Mouse (Mus musculus): ENCODE data around the gene Gm42878.
"Not testable (repeated sequence)": the region's sequence is repeated elsewhere in the genome, so short reads cannot be mapped to it uniquely, and the experiment has no call there.

The Gm42878 gene

GRCm38 (mm10) chr5:121564468-121564895 lies 19.2 kb upstream of the Gm42878 start:
- peak; percentile 96 for DNase-seq (ENCODE audit: low spot score)

- no peak for DNase-seq (ENCODE audit: low spot score)
Measured at GRCm38 (mm10) chr5:121562436-121562835, 17.2 kb upstream of the Gm42878 start.

GRCm38 (mm10) chr5:121549196-121549595 lies 3.9 kb upstream of the Gm42878 start:
- no peak for DNase-seq (ENCODE audit: low spot score)

GRCm38 (mm10) chr5:121547084-121547483 lies 1.8 kb upstream of the Gm42878 start:
- no peak for DNase-seq (ENCODE audit: low spot score)

- DNase-seq (ENCODE audit: low spot score): peak; percentile 66
Measured at GRCm38 (mm10) chr5:121546530-121546895, 1.2 kb upstream of the Gm42878 start.

GRCm38 (mm10) chr5:121545793-121546529 lies 679 bp upstream of the Gm42878 start, which contains the start of gene Mapkapk5:
Gene Mapkapk5 (minus strand): TSS chr5:121545905.
- peak; percentile 96 for DNase-seq (ENCODE audit: low spot score)

- DNase-seq (ENCODE audit: low spot score): no peak
Measured at GRCm38 (mm10) chr5:121543370-121543769, 1.9 kb downstream of the Gm42878 start.

DNA sequence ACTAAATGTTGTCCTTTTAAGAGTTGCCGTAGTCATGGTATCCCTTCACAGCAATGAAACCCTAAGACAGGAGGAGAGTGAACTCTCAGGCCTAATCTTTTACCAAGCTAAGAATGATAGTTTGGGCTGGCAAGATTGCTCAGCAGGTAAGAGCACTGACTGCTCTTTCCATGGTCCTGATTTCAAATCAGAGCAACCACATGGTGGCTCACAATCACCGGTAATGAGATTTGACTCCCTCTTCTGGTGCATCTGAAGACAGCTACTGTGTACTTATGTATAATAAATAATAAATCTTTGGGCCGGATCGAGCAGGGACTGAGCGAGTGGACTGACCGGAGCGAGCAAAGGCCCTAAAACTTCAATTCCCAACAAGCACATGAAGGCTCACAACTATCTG lies 4.0 kb downstream of the Gm42878 start:
- DNase-seq (ENCODE audit: low spot score): no peak

DNA sequence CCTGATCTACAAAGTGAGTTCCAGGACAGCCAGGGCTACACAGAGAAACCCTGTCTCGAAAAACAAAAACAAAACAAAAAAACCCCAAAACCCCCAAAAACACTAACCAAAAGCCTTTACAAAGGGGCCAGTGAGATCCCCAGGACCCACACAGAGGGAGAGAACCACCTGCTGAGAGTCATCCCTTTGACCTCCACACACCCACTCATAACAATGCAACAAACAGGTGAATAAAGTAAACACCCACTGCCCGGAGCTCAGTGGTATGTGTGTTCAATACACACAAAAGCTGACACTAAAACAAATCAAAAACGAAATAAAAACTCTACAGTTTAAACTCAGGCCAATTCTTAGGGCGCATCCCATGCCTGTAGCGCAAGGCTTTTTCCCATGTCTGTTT lies 5.2 kb downstream of the Gm42878 start:
- no peak for DNase-seq (ENCODE audit: low spot score)

GRCm38 (mm10) chr5:121537588-121537987 lies 7.7 kb downstream of the Gm42878 start:
- DNase-seq (ENCODE audit: low spot score): no peak

- no peak for DNase-seq (ENCODE audit: low spot score)
Measured at GRCm38 (mm10) chr5:121536921-121537555, 8.2 kb downstream of the Gm42878 start.

- DNase-seq (ENCODE audit: low spot score): no peak
Measured at GRCm38 (mm10) chr5:121535116-121535515, 10.2 kb downstream of the Gm42878 start.

DNA sequence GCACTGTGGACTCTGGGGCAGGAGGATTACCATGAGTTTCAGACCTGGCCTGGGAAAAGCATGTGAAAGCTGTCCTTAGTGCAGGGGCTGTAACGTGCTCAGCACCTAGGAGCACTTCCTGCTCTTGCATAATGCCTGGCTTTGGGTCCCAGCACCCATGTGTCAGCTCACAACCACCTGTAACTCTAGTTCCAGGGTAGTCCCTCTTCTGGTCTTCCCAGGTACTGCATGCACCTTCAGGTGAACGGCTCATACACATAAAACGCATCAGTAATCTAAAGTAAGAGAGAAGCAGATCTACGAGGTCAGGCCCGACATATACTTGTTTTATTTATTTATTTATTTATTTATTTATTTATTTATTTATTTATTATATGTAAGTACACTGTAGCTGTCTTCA lies 10.8 kb downstream of the Gm42878 start:
- no peak for DNase-seq (ENCODE audit: low spot score)

DNA sequence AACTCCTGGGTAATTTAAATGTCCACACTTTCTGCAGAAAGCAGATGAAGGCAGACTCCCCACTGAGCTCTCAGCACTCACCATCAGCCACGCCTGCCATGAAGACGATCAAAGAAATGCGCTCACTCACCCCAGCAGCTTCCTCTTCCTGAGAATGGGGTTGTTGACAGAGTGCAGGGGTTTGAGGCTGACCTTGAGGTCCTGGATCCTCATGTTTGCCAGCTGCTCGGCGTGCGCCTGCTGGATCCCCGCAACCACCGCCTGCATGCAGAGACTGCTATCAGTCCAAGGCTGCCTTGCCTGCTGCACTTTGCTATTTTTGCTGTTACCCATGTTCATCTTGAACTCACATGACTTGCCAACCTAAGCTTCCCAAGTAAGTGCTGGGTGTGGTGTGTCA lies 18.3 kb downstream of the Gm42878 start:
- DNase-seq (ENCODE audit: low spot score): no peak

GRCm38 (mm10) chr5:121526526-121526925 lies 18.8 kb downstream of the Gm42878 start:
- no peak for DNase-seq (ENCODE audit: low spot score)

DNA sequence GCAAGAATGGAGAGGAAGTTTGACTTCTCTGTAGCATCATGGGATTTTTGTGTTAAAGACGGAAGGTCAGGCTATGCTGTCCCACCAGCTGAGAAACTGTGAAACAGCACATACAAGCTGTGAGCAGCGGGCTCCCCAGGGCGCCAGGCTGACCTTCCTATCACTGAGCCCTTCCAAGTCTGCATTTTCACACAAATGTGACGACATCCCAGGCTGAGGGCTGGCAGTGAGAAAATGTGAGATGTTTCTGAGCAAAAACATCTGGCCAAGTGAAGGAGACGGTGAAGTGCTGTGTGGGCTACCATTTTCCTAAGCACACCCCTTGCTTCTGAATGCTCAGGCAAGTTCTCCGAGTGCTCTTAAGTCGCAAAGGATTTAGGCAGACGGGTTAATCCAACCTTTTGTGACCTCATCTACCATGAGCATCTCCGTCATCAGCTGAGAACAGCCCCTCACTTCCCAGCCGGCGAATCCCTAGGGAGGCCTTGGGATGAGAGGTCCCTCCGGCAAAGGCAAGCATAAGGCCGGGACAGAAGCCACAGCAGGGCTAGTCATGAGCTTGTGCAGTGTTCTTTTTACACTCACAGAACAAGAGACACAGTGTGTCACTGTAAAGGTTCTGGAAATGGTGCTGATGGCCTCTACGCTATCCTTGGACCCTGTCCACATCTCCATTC lies 19.4 kb downstream of the Gm42878 start:
- no peak for DNase-seq (ENCODE audit: low spot score)

DNA sequence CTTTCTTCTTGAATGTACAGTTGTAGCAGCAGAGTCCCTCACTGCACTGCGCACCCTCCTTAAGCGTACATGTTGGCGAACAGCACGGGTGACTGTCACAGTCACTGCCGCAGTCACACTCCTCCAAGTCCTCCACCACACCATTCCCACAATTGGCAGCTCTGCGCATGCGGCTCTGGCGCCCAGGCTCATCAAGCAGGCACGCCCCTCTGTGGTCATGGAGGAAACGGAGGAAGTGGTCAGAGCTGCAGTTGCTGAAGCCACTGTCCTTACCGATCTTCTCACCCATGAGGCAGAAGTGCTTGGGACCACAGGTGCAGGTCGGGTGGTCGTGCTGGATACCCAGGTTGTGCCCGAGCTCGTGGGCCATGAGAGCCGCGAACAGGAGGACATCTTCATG lies 25.5 kb downstream of the Gm42878 start:
- not testable (repeated sequence) for DNase-seq (ENCODE audit: low spot score)

GRCm38 (mm10) chr5:121518983-121519382 lies 26.3 kb downstream of the Gm42878 start:
- no peak for DNase-seq (ENCODE audit: low spot score)

DNA sequence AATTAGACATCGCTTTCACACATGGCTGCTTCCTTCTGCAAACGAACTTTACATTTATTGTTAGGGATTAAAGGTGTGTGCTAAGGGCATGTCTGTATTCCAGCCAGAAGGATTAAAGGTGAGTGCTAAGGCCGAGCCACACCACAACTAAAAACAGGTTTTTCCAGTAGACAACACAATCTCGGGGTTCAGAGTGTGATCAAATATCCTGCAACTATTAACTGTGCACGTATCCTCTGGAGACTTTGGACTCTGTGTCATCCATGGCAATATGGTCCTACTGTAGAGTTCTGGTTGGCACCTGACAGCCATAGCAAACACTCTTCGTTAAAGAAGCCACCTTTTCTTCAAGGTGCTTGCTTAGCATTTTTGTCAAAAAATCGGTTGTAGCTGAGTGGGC lies 35.3 kb downstream of the Gm42878 start:
- no peak for DNase-seq (ENCODE audit: low spot score)

- no peak for DNase-seq (ENCODE audit: low spot score)
Measured at GRCm38 (mm10) chr5:121506846-121507245, 38.4 kb downstream of the Gm42878 start.

DNA sequence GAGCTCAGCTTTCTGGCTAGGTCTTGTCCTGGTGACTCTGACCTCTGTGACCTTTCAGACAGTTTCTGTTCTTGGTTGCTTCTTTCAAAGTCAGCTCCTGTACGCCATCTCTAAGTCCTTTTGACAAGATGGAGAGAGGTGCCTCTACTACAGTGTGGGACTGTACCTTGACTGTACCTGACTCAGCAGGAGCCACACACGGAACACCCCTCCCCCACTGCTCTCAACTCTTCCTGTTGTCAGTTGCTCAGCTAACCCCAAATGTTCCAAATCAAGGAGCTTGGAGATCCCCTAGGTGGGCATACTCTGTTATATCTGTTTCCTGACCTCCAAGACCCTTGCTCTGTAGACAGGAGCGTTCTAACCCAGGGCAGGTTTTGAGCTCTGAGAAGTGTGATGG lies 42.1 kb downstream of the Gm42878 start, which contains the start of gene Adam1b:
Gene Adam1b, minus strand, starts transcription at position 205 of the 400 bp plus-strand sequence.
- DNase-seq (ENCODE audit: low spot score): no peak

DNA sequence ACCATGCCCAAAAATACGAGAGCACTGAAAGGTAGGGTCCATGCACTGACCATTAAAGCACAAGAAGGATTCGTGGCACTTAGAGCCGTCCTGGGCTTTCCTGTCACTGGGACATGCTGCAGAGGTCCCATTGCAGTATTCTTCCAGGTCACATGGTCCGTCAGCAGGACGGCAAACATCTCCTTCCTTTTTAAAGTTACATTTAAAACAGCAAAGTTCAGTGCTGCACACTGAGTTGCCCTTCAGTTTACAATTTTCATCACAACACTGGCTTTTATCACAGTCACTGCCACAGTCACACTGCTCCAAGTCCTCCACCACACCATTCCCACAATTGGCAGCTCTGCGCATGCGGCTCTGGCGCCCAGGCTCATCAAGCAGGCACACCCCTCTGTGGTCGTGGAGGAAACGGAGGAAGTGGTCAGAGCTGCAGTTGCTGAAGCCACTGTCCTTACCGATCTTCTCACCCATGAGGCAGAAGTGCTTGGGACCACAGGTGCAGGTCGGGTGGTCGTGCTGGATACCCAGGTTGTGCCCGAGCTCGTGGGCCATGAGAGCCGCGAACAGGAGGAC lies 43.8 kb downstream of the Gm42878 start:
- DNase-seq (ENCODE audit: low spot score): not testable (repeated sequence)

GRCm38 (mm10) chr5:121500719-121501118 lies 44.6 kb downstream of the Gm42878 start:
- no peak for DNase-seq (ENCODE audit: low spot score)
